Mouse (Mus musculus): ENCODE results near the gene Rgs7bp. TPM values are rescaled to one million over a fixed set of nuclear protein-coding genes. Genes with fewer than 3 reads are reported as not detected.

Rgs7bp gene
- polyA plus RNA-seq, 1 experiment: under 0.01 TPM

DNA sequence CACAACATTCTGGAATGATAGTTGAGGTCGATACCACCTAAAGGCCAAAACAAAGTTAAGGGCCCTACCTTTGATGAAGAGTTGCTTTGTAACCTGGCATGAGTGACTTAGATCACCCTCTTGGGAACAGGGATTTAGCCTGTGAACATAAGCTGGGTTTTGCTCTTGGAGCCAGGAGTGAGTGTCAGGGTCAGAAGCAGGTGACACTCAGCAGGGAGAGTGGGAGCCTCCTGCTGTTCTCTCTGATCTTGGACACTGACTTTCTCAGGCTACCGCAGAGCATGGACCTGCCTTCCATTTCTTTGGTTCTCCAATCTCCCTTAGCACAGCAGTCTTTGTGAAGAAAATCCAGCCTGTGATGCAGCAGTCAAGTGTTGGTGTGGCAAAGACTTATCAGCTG, 87.2 kb downstream of the Rgs7bp start:
- peaks cover 13% of the 10 kb centered on the region for H3K27me3 ChIP-seq (ENCODE audit: control insufficient read depth, insufficient read depth, insufficient read length)

DNA sequence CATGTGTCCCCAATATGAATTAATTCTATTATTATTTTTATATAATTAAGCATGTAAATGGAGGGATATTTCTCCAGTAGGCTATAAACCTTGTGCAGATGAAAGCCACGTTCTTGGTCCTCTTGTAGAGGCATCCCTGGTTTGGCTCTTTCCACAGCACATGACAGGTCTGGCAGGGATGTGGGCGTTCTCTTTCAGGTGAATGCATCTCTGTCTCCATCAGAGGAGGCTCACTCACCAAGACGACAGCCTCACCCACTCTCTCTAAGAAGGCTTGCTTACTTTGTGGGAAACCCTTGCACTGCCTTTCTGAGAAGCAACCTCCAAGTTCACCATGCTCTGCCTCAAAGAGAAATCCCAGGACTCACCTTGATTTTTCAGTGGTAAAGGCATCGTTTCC, 91.0 kb downstream of the Rgs7bp start:
- Histone ChIP-seq H3K27me3 (ENCODE audit: control insufficient read depth, insufficient read depth, insufficient read length) (peaks cover 13% of the 10 kb centered on the region), H3K4me3 (no peak overlapping the region), H3K36me3 (ENCODE audit: control insufficient read depth, insufficient read depth) (no peaks in the 10 kb centered on the region), H3K4me2 (ENCODE audit: low read depth) (no peak overlapping the region), H3K79me2 (ENCODE audit: control insufficient read depth, insufficient read depth) (no peaks in the 10 kb centered on the region), H3ac (ENCODE audit: control insufficient read depth, insufficient read length) (no peak overlapping the region)
- TF ChIP-seq MYOG (IDR thresholded peaks at IDR 0.05; ENCODE audit: control insufficient read depth in 1 of 3, insufficient read depth in 1 of 3, insufficient read length in 2 of 3, low read depth in 2 of 3) (no peak), TCF3 (IDR thresholded peaks at IDR 0.05; ENCODE audit: insufficient read length, low read depth) (no peak), SRF (IDR thresholded peaks at IDR 0.05; ENCODE audit: control insufficient read depth, insufficient read length, low read depth) (no peak), MAX (IDR thresholded peaks at IDR 0.05; ENCODE audit: low read depth) (no peak), MYOD1 (IDR thresholded peaks at IDR 0.05; ENCODE audit: control insufficient read depth in 1 of 3, insufficient read length in 2 of 3, low read depth in 2 of 3) (no peak)

More for the DNA sequence above, 87.2 kb downstream of the Rgs7bp start:
- no peak overlapping the region for H3K4me2 ChIP-seq (ENCODE audit: low read depth)
- no peaks in the 10 kb centered on the region for H3K36me3 ChIP-seq (ENCODE audit: control insufficient read depth, insufficient read depth)
- no peak for TF ChIP-seq MYOD1 (IDR thresholded peaks at IDR 0.05; ENCODE audit: control insufficient read depth in 1 of 3, insufficient read length in 2 of 3, low read depth in 2 of 3)
- TF ChIP-seq TCF12 (IDR thresholded peaks at IDR 0.05; ENCODE audit: insufficient read depth, poor library complexity, severe bottlenecking): no peak
- no peak overlapping the region for H3K4me3 ChIP-seq
- H3ac ChIP-seq (ENCODE audit: control insufficient read depth, insufficient read length): no peak overlapping the region
- H3K79me2 ChIP-seq (ENCODE audit: control insufficient read depth, insufficient read depth): no peaks in the 10 kb centered on the region

DNA sequence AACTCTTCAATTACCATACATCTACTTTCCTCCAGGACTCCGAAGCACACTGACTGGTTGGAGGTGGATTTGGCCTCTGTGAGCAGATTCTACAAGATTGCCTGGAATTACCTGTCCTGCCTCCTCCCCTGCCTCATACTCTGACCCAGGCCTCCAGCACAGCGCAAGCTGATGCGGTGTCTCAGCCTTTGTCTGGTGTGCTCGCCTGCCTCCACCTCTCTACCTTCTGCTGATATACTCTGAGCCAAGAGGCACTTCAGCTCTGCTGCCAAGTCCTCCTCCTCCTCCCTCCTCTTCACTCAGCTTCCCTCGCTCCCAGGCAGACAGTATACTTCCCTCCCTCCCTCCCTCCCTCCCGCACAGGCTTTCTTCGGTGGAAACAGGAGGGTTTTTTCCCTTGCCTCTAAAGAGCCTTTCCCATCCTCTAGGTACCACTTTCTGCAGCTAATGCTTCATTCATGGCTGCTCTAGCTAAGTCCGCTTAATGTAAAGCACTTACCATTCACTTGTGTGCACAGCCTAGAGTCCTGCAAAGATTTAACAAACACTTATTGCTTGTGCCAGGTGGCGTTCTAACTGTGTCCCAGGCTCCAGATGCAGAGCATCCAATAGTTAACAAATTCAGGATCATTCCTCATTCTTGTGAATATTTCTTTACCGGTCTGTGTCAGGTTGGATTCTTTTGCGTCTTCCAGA, 91.9 kb downstream of the Rgs7bp start:
- H3K4me2 ChIP-seq (ENCODE audit: low read depth): no peak overlapping the region
- H3ac ChIP-seq (ENCODE audit: control insufficient read depth, insufficient read length): no peak overlapping the region
- H3K79me2 ChIP-seq (ENCODE audit: control insufficient read depth, insufficient read depth): no peaks in the 10 kb centered on the region
- H3K4me3 ChIP-seq: no peak overlapping the region
- no peak for TF ChIP-seq MAX (IDR thresholded peaks at IDR 0.05; ENCODE audit: low read depth)
- TF ChIP-seq REST (IDR thresholded peaks at IDR 0.05; ENCODE audit: insufficient read depth, insufficient read length): no peak
- TF ChIP-seq USF1 (IDR thresholded peaks at IDR 0.05; ENCODE audit: low read depth): no peak
- TF ChIP-seq MYOD1 (IDR thresholded peaks at IDR 0.05; ENCODE audit: control insufficient read depth in 1 of 3, insufficient read length in 2 of 3, low read depth in 2 of 3): no peak
- no peak for TF ChIP-seq SRF (IDR thresholded peaks at IDR 0.05; ENCODE audit: control insufficient read depth, insufficient read length, low read depth)
- no peak for TF ChIP-seq TCF12 (IDR thresholded peaks at IDR 0.05; ENCODE audit: insufficient read depth, poor library complexity, severe bottlenecking)
- TF ChIP-seq POLR2AphosphoS2 (IDR thresholded peaks at IDR 0.05; ENCODE audit: insufficient read length, low read depth): no peak
- no peak for TF ChIP-seq E2F4 (IDR thresholded peaks at IDR 0.05; ENCODE audit: insufficient read depth)
- TF ChIP-seq MYOG (IDR thresholded peaks at IDR 0.05; ENCODE audit: control insufficient read depth in 1 of 3, insufficient read depth in 1 of 3, insufficient read length in 2 of 3, low read depth in 2 of 3): no peak
- TF ChIP-seq TCF3 (IDR thresholded peaks at IDR 0.05; ENCODE audit: insufficient read length, low read depth): no peak
- no peak for TF ChIP-seq CEBPB (IDR thresholded peaks at IDR 0.05; ENCODE audit: insufficient read depth, poor library complexity, severe bottlenecking)
- TF ChIP-seq POLR2A (IDR thresholded peaks at IDR 0.05; ENCODE audit: insufficient read length, low read depth): no peak
- H3K36me3 ChIP-seq (ENCODE audit: control insufficient read depth, insufficient read depth): no peaks in the 10 kb centered on the region
- peaks cover 13% of the 10 kb centered on the region for H3K27me3 ChIP-seq (ENCODE audit: control insufficient read depth, insufficient read depth, insufficient read length)

DNA sequence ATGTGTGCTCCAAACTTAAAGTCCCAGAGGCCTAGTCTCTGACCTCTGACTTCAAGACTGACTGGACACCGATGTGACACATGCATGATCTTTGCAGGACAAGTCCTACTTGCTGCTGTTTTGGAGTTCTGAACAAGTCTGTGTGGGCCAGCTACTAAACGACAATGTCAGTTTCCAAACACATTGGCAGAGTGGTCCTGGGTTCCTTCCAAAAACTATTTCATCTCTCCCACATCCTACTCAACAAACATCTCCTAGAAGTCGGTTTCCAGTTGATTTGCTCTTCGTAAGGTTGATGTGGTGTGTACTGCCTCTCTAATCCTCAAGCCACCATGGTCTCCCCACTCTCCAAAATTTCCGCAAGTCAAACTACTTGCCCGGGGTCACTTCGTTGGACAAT, 92.6 kb downstream of the Rgs7bp start:
- H3K4me3 ChIP-seq: no peak overlapping the region
- H3K4me2 ChIP-seq (ENCODE audit: low read depth): no peak overlapping the region
- no peaks in the 10 kb centered on the region for H3K36me3 ChIP-seq (ENCODE audit: control insufficient read depth, insufficient read depth)
- no peak for TF ChIP-seq POLR2A (IDR thresholded peaks at IDR 0.05; ENCODE audit: insufficient read length, low read depth)
- TF ChIP-seq MYOG (IDR thresholded peaks at IDR 0.05; ENCODE audit: control insufficient read depth in 1 of 3, insufficient read depth in 1 of 3, insufficient read length in 2 of 3, low read depth in 2 of 3): no peak
- no peak for TF ChIP-seq E2F4 (IDR thresholded peaks at IDR 0.05; ENCODE audit: insufficient read depth)
- TF ChIP-seq MYOD1 (IDR thresholded peaks at IDR 0.05; ENCODE audit: control insufficient read depth in 1 of 3, insufficient read length in 2 of 3, low read depth in 2 of 3): no peak
- TF ChIP-seq CEBPB (IDR thresholded peaks at IDR 0.05; ENCODE audit: insufficient read depth, poor library complexity, severe bottlenecking): no peak
- H3K79me2 ChIP-seq (ENCODE audit: control insufficient read depth, insufficient read depth): no peaks in the 10 kb centered on the region
- H3ac ChIP-seq (ENCODE audit: control insufficient read depth, insufficient read length): no peak overlapping the region
- peaks cover 9% of the 10 kb centered on the region for H3K27me3 ChIP-seq (ENCODE audit: control insufficient read depth, insufficient read depth, insufficient read length)

DNA sequence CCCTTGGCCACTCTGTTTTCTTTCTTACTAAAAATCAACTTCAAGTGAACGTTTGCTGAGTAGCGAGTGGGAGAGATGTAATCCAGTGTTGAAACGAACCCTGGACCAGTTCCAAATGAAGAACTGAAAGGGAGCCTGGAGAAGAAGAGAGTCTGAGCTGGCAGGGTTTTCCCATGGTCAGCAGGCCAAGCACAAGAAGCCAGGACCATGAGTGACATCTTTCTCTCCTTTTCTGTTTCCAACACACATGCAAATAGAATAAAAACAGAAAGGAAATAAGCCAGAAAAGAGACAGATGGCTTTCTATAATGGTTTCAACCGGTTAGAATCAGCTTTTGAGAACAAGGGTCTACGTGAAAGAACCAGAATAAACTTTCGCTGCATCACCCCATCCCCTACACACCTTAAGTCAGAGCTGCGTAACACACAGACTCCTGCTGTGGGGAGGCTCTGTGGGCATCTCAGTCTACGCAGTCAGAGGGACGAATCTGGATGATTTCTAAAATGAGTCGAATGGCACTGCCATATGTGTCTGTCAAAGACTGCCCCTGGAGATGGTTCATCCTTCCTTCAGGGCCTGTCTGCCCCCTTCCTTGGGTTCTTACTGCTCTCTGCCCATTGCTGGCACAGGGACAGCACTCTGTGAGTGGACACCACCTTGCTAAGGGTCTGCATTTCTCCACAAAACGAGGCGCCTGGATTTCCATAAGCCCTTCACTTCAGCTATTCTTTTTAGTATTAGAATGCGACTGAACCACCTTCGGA, 93.6 kb downstream of the Rgs7bp start:
- TF ChIP-seq POLR2AphosphoS2 (IDR thresholded peaks at IDR 0.05; ENCODE audit: insufficient read length, low read depth) (no peak), TCF12 (IDR thresholded peaks at IDR 0.05; ENCODE audit: insufficient read depth, poor library complexity, severe bottlenecking) (no peak), SRF (IDR thresholded peaks at IDR 0.05; ENCODE audit: control insufficient read depth, insufficient read length, low read depth) (no peak), POLR2A (IDR thresholded peaks at IDR 0.05; ENCODE audit: insufficient read length, low read depth) (no peak), MYOD1 (IDR thresholded peaks at IDR 0.05; ENCODE audit: control insufficient read depth in 1 of 3, insufficient read length in 2 of 3, low read depth in 2 of 3) (no peak), MAX (IDR thresholded peaks at IDR 0.05; ENCODE audit: low read depth) (no peak), TCF3 (IDR thresholded peaks at IDR 0.05; ENCODE audit: insufficient read length, low read depth) (no peak), CEBPB (IDR thresholded peaks at IDR 0.05; ENCODE audit: insufficient read depth, poor library complexity, severe bottlenecking) (no peak)
- Histone ChIP-seq H3K79me2 (ENCODE audit: control insufficient read depth, insufficient read depth) (no peaks in the 10 kb centered on the region), H3K4me3 (no peak overlapping the region), H3K4me2 (ENCODE audit: low read depth) (no peak overlapping the region), H3ac (ENCODE audit: control insufficient read depth, insufficient read length) (no peak overlapping the region), H3K36me3 (ENCODE audit: control insufficient read depth, insufficient read depth) (no peaks in the 10 kb centered on the region), H3K27me3 (ENCODE audit: control insufficient read depth, insufficient read depth, insufficient read length) (peaks cover 7% of the 10 kb centered on the region)
